Mouse (Mus musculus) lung, adult 2 months (tissue): ENCODE measurements at regions not wholly inside any gene's neighbourhood (a gene's known extent, or its start where the extent isn't known, plus 50 kb on each side); places are given as distances from the start of the nearest gene placed in this dataset.

Source experiments
- DNase-seq: peaks from one replicate; pipeline ENCODE4 v3.0.0; 2022
- H3K4me1 ChIP-seq: fragments of 200-500 bp; 2 replicates; pipeline ENCODE4 v1.6.1; 2011; ENCODE audit warnings: low read length; ENCODE audit not compliant: control insufficient read depth, insufficient read depth
- H3K4me3 ChIP-seq: fragments of 200-500 bp; replicated peaks from 2 replicates; pipeline ENCODE3; 2011; ENCODE audit warnings: low read depth, mild to moderate bottlenecking, control low read depth, low read length; ENCODE audit errors: extremely low read depth
- CTCF ChIP-seq: fragments of 200-500 bp; IDR thresholded peaks from 2 replicates; pipeline ENCODE4 v1.5.1; 2011; ENCODE audit warnings: mild to moderate bottlenecking, low read length, control low read depth; ENCODE audit not compliant: insufficient read depth
- POLR2A ChIP-seq: fragments of 200-500 bp; IDR thresholded peaks from 2 replicates; pipeline ENCODE4 v1.6.1; 2011; ENCODE audit warnings: low read depth, mild to moderate bottlenecking, control low read depth, low read length, borderline replicate concordance; ENCODE audit errors: extremely low read depth
- WGBS: fragments of 180-500 bp; shearing (Covaris S2); methylation state at CpG from one replicate; pipeline ENCODE4 v1.1.7; 2018; 5-methylcytosine and 5-hydroxymethylcytosine counted together

- no peak for DNase-seq
- TF ChIP-seq CTCF (no peak), POLR2A (no peak)
- Histone ChIP-seq H3K4me1 (no peaks in the 10 kb centered on the region), H3K4me3 (no peak overlapping the region)
- 75% methylated on average over 11 of the region's 11 CpGs for WGBS
Measured at GRCm38 (mm10) chr9:88085181-88085816, 241.7 kb upstream of the Nt5e start.

- WGBS, result 55% methylated on average over 3 of the region's 3 CpGs
- TF ChIP-seq POLR2A (no peak), CTCF (no peak)
- Histone ChIP-seq H3K4me1 (no peaks in the 10 kb centered on the region), H3K4me3 (no peak overlapping the region)
- no peak for DNase-seq
Measured at GRCm38 (mm10) chr9:88085866-88086265, 241.1 kb upstream of the Nt5e start.

GRCm38 (mm10) chr9:88091781-88092527 lies 235.0 kb upstream of the Nt5e start:
- WGBS, result 47% methylated on average over 8 of the region's 8 CpGs
- no peak for DNase-seq
- TF ChIP-seq POLR2A (no peak), CTCF (no peak)

GRCm38 (mm10) chr9:88092561-88092960 lies 234.4 kb upstream of the Nt5e start:
- DNase-seq, result no peak
- 64% methylated on average over 4 of the region's 4 CpGs for whole genome bisulfite sequencing
- TF ChIP-seq CTCF (no peak), POLR2A (no peak)
- H3K4me1 ChIP-seq, result no peaks in the 10 kb centered on the region
- H3K4me3 ChIP-seq, result no peak overlapping the region

More at GRCm38 (mm10) chr9:88091781-88092527, 235.0 kb upstream of the Nt5e start:
- H3K4me1 ChIP-seq, result no peaks in the 10 kb centered on the region
- H3K4me3 ChIP-seq, result no peak overlapping the region

- DNase-seq, result no peak
- Histone ChIP-seq H3K4me1 (no peaks in the 10 kb centered on the region), H3K4me3 (no peak overlapping the region)
- WGBS, result 37% methylated on average over 1 of the region's 1 CpGs
- no peak for TF ChIP-seq POLR2A
- TF ChIP-seq CTCF, result no peak
Measured at GRCm38 (mm10) chr9:88113094-88113493, 213.9 kb upstream of the Nt5e start.

- Histone ChIP-seq H3K4me1 (no peaks in the 10 kb centered on the region), H3K4me3 (no peak overlapping the region)
- no peak for DNase-seq
- 81% methylated on average over 5 of the region's 5 CpGs for WGBS
- TF ChIP-seq CTCF (no peak), POLR2A (no peak)
Measured at GRCm38 (mm10) chr9:88120536-88120935, 206.5 kb upstream of the Nt5e start.

GRCm38 (mm10) chr9:88120963-88121570 lies 205.9 kb upstream of the Nt5e start:
- TF ChIP-seq CTCF (no peak), POLR2A (no peak)
- H3K4me3 ChIP-seq, result no peak overlapping the region
- WGBS, result 78% methylated on average over 11 of the region's 11 CpGs
- no peak for DNase-seq
- no peaks in the 10 kb centered on the region for H3K4me1 ChIP-seq

GRCm38 (mm10) chr9:88124322-88125005 lies 202.5 kb upstream of the Nt5e start:
- WGBS, result 76% methylated on average over 9 of the region's 9 CpGs
- Histone ChIP-seq H3K4me1 (no peaks in the 10 kb centered on the region), H3K4me3 (no peak overlapping the region)
- TF ChIP-seq CTCF, result no peak
- TF ChIP-seq POLR2A, result no peak
- no peak for DNase-seq

GRCm38 (mm10) chr9:88163025-88163780 lies 163.8 kb upstream of the Nt5e start:
- no peak for DNase-seq
- no peak overlapping the region for H3K4me3 ChIP-seq
- 66% methylated on average over 6 of the region's 6 CpGs for WGBS
- no peaks in the 10 kb centered on the region for H3K4me1 ChIP-seq
- no peak for TF ChIP-seq POLR2A
- TF ChIP-seq CTCF, result no peak
